Mouse (Mus musculus) Patski (cell line): ENCODE results near the gene Treml2. TPM values are rescaled to one million over a fixed set of nuclear protein-coding genes. Genes with fewer than 3 reads are reported as not detected.
A peak's percentile ranks its signal among the peaks of the same experiment; 100 is the strongest.

ENCODE experiments used
- ATAC-seq: fragments of 100-300 bp; one replicate; pipeline ENCODE4 v1.8.0; 2021
- CTCF ChIA-PET: fragments of 350-600 bp; sonication (Branson Sonifier 250); formaldehyde crosslinking; loops from one replicate; lab custom pipeline; 2022; ENCODE audit warnings: inconsistent platforms; lab: Charles Lee
- POLR2A ChIA-PET: fragments of 350-600 bp; sonication (Branson Sonifier 250); formaldehyde crosslinking; loops from one replicate; lab custom pipeline; 2022; ENCODE audit warnings: antibody characterized with exemption, inconsistent platforms; lab: Charles Lee
- DNase-seq: peaks from one replicate; pipeline ENCODE4 v3.0.0-alpha.2; 2011; ENCODE audit warnings: low read depth, low spot score
- H3K27me3 ChIP-seq: fragments of 371-371 bp; one replicate; pipeline ENCODE4 v1.5.1; 2021
- CTCF ChIP-seq: fragments of 100-300 bp; IDR thresholded peaks from one replicate; pipeline ENCODE4 v1.5.1; 2021
- in situ Hi-C: fragments of 300-500 bp; cut with MboI; formaldehyde crosslinking; loops from 3 replicates; pipeline ENCODE4 v1.11.1; 2018; ENCODE audit warnings: low pct_unique_long_range_greater_than_20kb, mixed read lengths
- polyA plus RNA-seq: library from polyadenylated mRNA; unstranded; gene quantifications from one replicate; pipeline ENCODE4 v1.2.3, GENCODE M21; 2021

The Treml2 gene
- polyA plus RNA-seq, 1 experiment from 2014 or later = not detected

- ChIA-PET CTCF (no interaction called here), POLR2A (no interaction called here)
- ATAC-seq (no peak), DNase-seq (no peak)
- peaks cover 6% of the 10 kb centered on the region for H3K27me3 ChIP-seq
- in situ Hi-C loops = no loop called here
- TF ChIP-seq CTCF = no peak
These were observed 22.0 kb downstream of the Treml2 start for GRCm38 (mm10) chr17:48321279-48321678.

GRCm38 (mm10) chr17:48323236-48323635 is 23.9 kb downstream of the Treml2 start:
- ATAC-seq (no peak), DNase-seq (no peak)
- CTCF ChIA-PET = no interaction called here
- peaks cover 6% of the 10 kb centered on the region for H3K27me3 ChIP-seq
- POLR2A ChIA-PET = no interaction called here
- no peak for TF ChIP-seq CTCF
- in situ Hi-C loops = no loop called here

DNA sequence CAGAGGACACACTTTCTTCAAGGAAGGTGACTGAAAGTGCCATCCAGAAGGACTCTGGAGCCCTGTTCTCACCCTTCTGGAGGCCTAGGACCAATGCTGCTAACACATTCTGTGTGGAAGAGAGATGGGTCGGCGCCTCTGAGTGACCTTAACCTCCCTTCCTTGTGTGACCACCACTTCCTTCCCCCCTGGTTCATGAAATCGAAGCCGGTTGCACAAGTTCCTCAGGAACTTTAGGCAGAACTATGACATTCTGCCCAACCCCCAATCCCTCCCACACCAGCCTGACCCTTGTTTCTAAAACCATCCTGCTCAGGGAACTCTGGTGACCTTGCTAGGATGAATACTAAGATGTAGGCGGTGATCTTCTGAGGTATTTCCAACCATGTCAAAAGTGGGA is 25.0 kb downstream of the Treml2 start:
- ATAC-seq = no peak
- TF ChIP-seq CTCF = no peak
- in situ Hi-C loops = no loop called here
- ChIA-PET CTCF (no interaction called here), POLR2A (no interaction called here)
- DNase-seq = no peak
- peaks cover 6% of the 10 kb centered on the region for H3K27me3 ChIP-seq

- no peak for TF ChIP-seq CTCF
- POLR2A ChIA-PET = no interaction called here
- in situ Hi-C loops = loop anchor here (25.0 kb wide), 1 partner anchor 213 kb away; no protein-coding TSS in a partner anchor
- peaks cover 6% of the 10 kb centered on the region for H3K27me3 ChIP-seq
- ATAC-seq = no peak
- CTCF ChIA-PET = no interaction called here
- no peak for DNase-seq
These were observed 25.8 kb downstream of the Treml2 start for GRCm38 (mm10) chr17:48325093-48325492.

GRCm38 (mm10) chr17:48325638-48326037 is 26.3 kb downstream of the Treml2 start:
- no peak for DNase-seq
- H3K27me3 ChIP-seq = peaks cover 6% of the 10 kb centered on the region
- POLR2A ChIA-PET = no interaction called here
- no peak for TF ChIP-seq CTCF
- ATAC-seq = no peak
- in situ Hi-C loops = loop anchor here (25.0 kb wide), 1 partner anchor 213 kb away; no protein-coding TSS in a partner anchor
- CTCF ChIA-PET = interaction anchor here (1.1 to 1.3 kb wide), 2 partner anchors 9 to 39 kb away, joined by 3 to 5 read pairs; no protein-coding TSS in a partner anchor

DNA sequence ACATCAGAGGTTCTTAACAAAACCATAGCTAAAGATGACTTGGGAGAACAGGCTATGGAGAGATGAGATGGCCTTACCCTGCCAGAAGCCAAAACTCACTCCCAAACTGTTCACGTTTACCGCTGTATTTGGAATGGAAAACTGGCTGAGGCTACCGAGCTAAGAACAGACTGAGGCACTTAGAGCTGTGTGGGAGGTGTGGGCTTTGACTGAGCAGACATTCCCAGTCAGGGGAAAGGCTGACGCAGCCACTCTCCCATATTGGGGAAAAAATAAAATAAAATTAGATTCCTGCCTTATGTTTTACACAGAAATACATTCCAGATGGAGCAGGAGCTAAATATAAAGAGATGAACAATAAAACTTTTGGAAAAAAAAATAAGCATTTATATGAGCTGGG is 27.4 kb downstream of the Treml2 start:
- in situ Hi-C loops = loop anchor here (25.0 kb wide), 1 partner anchor 214 kb away; no protein-coding TSS in a partner anchor
- ATAC-seq = no peak
- peaks cover 3% of the 10 kb centered on the region for H3K27me3 ChIP-seq
- ChIA-PET POLR2A (interaction anchor here (0.6 kb wide), 1 partner anchor 1187 kb away, joined by 3 read pairs; no protein-coding TSS in a partner anchor), CTCF (interaction anchor here (1.0 to 1.3 kb wide), 3 partner anchors 8 to 40 kb away, joined by 3 to 5 read pairs (median 3); no protein-coding TSS in a partner anchor)
- no peak for TF ChIP-seq CTCF
- no peak for DNase-seq

DNA sequence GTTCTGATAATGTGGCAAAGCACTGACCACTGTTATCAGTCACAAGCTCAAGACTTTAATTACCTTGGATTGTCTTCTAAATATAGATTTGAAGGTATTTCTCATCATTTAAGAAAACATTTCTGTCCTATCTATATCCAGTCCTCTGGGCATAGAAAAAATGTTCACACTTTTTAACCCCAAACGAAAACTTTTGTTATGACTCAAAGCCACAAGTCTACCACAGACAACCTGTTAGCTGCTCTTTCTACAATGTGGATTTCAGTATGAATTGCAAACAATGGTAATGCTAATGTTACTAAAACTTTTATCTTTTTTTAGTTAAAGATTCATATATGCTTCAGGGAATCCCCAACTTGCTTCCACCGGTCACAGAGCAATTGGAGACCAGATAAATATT is 33.2 kb downstream of the Treml2 start:
- in situ Hi-C loops = loop anchor here (25.0 kb wide), 1 partner anchor 220 kb away; no protein-coding TSS in a partner anchor
- DNase-seq = no peak
- H3K27me3 ChIP-seq = peaks cover 3% of the 10 kb centered on the region
- no peak for TF ChIP-seq CTCF
- POLR2A ChIA-PET = no interaction called here
- peak; percentile 51 for ATAC-seq
- CTCF ChIA-PET = interaction anchor here (3.2 kb wide), 1 partner anchor 58 kb away, joined by 11 read pairs; no protein-coding TSS in a partner anchor

- TF ChIP-seq CTCF = no peak
- no peak for ATAC-seq
- POLR2A ChIA-PET = interaction anchor here (0.6 kb wide), 1 partner anchor 557 kb away, joined by 3 read pairs; no protein-coding TSS in a partner anchor
These were observed 34.9 kb downstream of the Treml2 start for GRCm38 (mm10) chr17:48334186-48334585.

DNA sequence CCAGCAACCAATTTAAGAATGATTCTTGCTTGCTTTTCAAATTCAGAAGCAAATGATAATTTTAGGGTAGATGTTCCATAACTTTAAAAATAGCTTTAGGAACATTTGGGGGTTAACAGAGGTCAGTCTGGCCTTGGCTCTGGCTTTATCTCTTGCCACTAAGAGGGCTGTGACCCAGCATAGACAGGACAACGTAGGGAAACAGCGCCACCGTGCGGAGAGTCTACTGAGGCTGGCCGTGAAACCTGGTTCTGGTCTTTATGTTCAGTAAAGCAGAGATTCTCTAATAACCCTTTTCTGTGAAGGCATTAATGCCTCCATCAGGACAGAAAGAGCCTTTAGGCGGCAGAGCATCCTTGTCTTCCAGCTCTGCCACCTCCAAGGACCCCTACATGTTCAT is 37.6 kb downstream of the Treml2 start:
- H3K27me3 ChIP-seq = peaks cover under 1% of the 10 kb centered on the region
- DNase-seq = no peak
- ChIA-PET POLR2A (no interaction called here), CTCF (interaction anchor here (0.8 to 2.5 kb wide), 15 partner anchors 9 to 217 kb away, joined by 3 to 23 read pairs (median 4); partner anchors contain the start of genes Trem2 and Treml4)
- in situ Hi-C loops = loop anchor here (5.0 to 25.0 kb wide), 2 partner anchors 60 to 225 kb away; no protein-coding TSS in a partner anchor
- TF ChIP-seq CTCF = peak; percentile 88
- ATAC-seq = peak; percentile 46

More at GRCm38 (mm10) chr17:48334186-48334585, 34.9 kb downstream of the Treml2 start:
- no peak for DNase-seq
- in situ Hi-C loops = loop anchor here (25.0 kb wide), 1 partner anchor 222 kb away; no protein-coding TSS in a partner anchor
- CTCF ChIA-PET = interaction anchor here (1.7 to 3.2 kb wide), 2 partner anchors 8 to 59 kb away, joined by 3 to 11 read pairs; no protein-coding TSS in a partner anchor
- H3K27me3 ChIP-seq = peaks cover 3% of the 10 kb centered on the region

- ATAC-seq = no peak
- in situ Hi-C loops = loop anchor here (25.0 kb wide), 1 partner anchor 228 kb away; no protein-coding TSS in a partner anchor
- CTCF ChIA-PET = no interaction called here
These were observed 41.0 kb downstream of the Treml2 start for GRCm38 (mm10) chr17:48340267-48340666.

DNA sequence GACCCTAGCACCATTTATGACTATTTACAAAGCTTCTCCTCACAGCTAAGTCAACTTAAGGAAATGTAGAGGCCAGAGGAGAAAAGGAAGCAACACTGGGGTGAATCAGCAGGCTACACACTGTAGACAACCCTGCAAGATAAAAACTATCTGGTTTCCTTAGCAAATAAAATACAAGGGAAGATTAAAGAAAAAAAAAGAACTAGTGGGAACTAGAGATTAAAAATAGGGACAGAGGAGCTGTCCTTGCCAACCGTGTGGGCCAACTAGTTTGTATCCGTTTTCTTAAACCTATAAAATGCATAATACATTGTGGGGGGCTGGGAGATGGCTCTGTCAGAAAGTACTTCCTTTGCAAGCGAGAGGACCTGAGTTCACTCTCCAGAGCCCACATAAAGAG is 42.6 kb downstream of the Treml2 start:
- ChIA-PET CTCF (no interaction called here), POLR2A (no interaction called here)
- ATAC-seq (no peak), DNase-seq (no peak)
- H3K27me3 ChIP-seq = no peaks in the 10 kb centered on the region
- TF ChIP-seq CTCF = no peak
- in situ Hi-C loops = loop anchor here (25.0 kb wide), 1 partner anchor 230 kb away; no protein-coding TSS in a partner anchor

More at GRCm38 (mm10) chr17:48340267-48340666, 41.0 kb downstream of the Treml2 start:
- DNase-seq = no peak
- no peaks in the 10 kb centered on the region for H3K27me3 ChIP-seq
- POLR2A ChIA-PET = no interaction called here
- no peak for TF ChIP-seq CTCF
